Mouse (Mus musculus) T-helper 2 cell (primary cell): ENCODE measurements at regions not wholly inside any gene's neighbourhood (a gene's known extent, or its start where the extent isn't known, plus 50 kb on each side); places are given as distances from the start of the nearest gene placed in this dataset.

ENCODE experiments used
- in situ Hi-C: fragments of 300-600 bp; cut with MboI, MseI; formaldehyde crosslinking; loops from one replicate; pipeline ENCODE4 v1.15.1; 2025; ENCODE audit warnings: high pct_unique_total_duplicates

DNA sequence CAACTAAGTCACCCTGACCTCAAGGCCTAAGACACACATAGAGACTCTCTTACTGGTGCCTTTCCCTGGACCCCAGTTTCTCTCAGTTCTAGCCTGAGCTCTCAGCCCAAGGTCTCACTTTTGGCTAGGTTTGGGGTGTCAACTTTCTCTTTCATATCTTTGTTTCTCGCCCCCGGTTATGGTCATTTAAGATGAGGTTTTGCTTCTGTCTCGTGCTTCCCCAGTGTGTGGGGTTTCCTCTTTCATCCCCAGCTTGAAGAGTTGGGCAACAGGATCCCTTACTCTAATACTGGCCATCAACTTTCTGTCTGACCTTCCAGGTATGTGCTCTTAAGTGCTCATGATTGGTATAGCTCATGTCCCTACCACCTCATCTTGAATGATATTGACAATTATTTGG is 67.5 kb downstream of the Lmo4 start:
- in situ Hi-C loops: no loop called here

- in situ Hi-C loops: no loop called here
These were observed 68.6 kb downstream of the Lmo4 start for GRCm38 (mm10) chr3:144136432-144136831.

- in situ Hi-C loops: no loop called here
These were observed 69.4 kb downstream of the Lmo4 start for GRCm38 (mm10) chr3:144135646-144136045.

DNA sequence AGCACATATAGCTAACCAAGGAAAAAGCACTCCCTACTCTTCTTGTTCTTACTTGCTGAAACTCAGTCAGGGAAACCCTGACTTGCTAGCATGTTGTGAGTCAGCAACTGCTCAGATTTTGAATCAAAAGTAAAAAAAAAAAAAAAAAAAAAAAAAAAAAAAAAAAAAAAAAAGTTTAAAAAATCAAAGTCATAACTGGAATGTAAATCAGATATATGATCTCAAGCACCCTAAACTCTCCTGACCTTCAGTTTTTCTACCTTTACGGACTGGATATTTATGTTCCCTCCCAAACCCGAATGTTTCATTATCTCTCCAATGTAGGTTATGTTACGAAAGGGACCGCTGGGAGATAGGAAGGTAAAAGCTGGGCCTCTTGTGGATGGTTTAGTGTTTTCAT is 77.0 kb downstream of the Lmo4 start:
- in situ Hi-C loops: no loop called here

DNA sequence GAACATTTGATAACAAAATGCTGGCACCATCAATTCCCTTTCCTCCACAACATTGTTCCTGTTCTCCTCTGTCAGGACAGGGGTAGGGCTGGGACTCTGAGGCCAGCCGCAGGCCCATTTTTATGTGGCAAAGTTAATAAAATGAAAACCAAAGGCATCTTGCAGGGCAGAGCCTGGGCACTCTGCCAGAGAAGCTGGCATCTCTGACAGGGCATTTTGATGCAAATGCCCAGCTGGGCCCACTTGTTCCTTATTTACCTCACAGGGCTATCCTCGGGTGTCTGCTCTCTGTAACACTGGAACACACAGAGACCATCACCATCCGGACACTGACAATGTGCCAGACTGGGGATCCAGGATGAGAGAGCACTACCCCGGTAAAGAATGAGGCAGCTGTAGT is 80.7 kb downstream of the Lmo4 start:
- in situ Hi-C loops: no loop called here

DNA sequence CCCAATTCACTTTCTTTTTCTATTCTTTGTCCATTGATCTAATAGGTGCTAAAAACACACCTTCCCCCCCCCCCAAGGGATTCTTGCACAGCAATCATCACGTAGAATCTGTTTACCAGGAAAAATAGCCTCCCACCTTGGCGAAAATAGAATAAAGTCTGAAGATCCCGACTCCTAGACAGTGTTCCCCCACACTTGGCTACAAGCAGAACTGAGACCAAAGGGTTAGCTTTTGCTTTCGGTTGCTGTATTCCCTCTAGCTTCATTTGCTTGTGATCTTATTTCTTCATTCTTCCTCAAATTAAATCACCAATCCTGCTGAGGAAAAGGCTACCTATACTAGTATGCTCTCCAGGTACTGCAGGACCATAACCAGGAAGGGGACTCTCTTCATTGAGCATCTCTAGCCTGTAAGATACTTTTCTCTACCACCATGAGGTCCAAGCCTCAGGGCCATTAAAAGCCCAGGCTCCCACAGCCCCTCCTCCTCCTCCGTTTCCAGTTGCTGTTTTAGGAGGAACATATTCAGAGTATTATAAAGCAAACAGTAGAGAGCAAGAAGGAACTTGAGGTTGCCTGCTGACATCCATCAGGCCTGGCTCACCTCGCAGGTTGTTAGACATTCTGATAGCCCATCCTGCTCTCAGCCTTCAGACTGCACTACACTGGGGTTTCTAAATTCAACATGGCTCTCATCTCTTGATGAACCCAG is 81.5 kb downstream of the Lmo4 start:
- in situ Hi-C loops: no loop called here

DNA sequence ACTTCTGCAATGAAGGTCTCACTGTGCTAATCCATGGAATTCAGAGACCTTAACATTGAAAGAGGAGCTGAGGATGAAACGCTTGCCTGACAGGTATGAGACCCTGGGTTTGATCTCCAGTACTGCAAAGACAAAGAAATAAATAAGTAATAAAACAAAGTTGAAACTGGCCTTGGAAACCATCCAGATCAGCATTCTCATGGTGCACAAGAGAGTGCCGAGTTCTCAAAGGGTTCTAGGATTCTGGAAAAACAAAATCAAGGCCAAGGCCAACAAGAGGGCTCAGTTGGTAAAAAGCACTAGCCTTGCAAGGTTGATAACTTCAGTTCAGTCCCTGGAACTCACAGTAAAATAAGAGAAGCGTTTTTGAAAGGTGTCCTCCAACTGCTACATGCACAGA is 85.9 kb downstream of the Lmo4 start:
- in situ Hi-C loops: no loop called here

DNA sequence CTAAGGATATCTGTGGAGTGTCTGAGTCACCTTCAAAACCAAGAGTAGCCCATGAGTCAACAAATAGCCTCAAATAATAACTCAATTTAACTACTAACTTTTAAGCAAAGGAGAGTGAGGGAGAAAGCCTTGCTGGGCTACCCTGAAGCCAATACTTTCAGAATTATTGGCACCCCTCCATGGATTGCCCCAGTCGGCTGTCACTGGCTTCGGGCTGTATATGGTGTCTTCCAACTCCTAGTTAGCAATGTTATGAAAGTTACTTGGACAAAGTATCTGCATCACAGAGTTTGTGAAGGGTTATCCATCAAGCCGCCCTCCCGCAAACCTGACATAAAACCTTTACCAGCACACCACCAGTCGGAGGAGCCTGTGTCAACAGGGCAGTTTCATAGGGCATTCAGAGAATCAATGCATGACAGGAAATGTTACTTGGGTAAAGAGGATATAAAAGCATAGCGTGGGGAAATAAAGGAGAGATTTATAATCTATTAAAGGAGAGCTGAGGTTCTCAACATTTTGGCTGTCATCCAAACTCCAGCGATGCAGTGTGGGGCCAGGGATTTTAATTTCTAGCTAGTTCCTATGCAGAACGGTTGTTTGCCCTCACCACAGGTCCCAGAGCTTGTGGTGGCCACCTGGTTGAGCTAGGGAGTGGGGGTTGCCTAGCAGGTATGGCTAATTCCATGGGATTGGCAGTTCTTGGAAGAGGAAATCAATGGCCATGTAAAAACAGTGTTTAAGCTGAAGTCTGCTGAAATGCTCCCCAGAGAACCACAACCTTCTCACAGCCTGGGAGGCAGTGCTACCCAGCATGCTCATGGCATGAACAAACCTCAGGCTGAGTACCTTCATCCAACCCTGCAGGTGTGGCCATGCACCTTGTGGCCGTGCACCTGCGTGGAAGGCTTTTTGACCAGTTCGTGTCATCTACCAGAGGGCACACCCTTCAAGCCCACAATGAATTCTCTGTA is 91.1 kb downstream of the Lmo4 start:
- in situ Hi-C loops: no loop called here

- in situ Hi-C loops: no loop called here
These were observed 94.5 kb downstream of the Lmo4 start for GRCm38 (mm10) chr3:144110331-144111080.

GRCm38 (mm10) chr3:144109769-144110168 is 95.3 kb downstream of the Lmo4 start:
- in situ Hi-C loops: no loop called here

GRCm38 (mm10) chr3:144108310-144108709 is 96.7 kb downstream of the Lmo4 start:
- in situ Hi-C loops: no loop called here

DNA sequence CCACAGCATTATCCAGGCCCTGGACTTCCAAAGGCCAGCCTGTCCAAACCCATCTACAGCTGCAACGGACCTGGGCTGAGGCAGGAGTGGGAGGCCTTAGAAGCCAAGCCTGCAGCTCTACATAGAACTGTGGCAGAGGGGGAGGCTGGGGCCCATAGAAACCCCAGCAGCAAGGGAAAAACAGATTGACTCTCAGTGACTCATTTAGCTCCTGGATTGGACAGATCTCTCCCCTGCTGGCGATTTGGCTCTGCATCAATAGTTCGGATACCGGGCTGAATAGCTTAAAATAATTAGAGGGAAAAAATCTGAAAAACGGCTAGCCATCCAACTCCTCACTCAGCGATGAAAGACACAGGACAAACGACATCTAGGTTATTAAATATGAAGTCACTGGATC is 97.4 kb downstream of the Lmo4 start:
- in situ Hi-C loops: no loop called here

DNA sequence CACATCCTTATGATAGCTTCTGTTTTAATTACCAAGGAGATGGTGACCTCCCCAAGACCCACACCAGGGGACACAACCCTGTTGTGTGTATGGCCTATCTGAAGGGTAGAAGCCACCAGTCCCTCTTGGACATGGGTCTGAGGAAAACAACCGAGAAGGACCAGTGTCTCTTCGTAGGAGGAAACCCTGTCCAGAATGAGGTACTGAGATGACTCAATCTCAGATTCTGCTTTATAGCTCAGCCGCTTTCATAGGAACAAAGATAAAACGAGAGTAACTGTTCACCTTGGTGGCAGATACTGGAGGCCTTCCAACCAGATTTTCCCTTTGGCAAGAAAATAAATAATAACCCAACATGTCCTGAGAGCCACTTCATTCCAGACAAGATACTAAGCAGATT is 100.7 kb downstream of the Lmo4 start:
- in situ Hi-C loops: no loop called here

DNA sequence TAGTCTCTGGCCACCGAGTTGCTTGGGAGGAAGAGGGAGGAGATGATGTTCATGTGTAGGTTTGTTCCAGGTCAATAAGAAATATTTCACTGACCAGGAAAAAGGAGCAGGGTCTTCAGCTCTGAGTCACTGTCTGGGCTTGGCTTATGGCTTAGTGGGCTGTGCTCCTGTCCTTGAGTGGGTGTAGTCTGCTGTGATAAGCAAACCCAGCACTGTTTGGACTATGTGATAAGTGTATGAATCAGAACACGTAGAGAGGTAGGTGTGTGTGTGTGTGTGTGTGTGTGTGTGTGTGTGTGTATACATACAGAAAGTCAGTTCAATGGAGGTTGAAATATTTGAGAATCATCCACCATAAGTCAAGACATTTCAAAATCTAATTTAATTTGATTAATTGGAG is 105.6 kb downstream of the Lmo4 start:
- in situ Hi-C loops: no loop called here

DNA sequence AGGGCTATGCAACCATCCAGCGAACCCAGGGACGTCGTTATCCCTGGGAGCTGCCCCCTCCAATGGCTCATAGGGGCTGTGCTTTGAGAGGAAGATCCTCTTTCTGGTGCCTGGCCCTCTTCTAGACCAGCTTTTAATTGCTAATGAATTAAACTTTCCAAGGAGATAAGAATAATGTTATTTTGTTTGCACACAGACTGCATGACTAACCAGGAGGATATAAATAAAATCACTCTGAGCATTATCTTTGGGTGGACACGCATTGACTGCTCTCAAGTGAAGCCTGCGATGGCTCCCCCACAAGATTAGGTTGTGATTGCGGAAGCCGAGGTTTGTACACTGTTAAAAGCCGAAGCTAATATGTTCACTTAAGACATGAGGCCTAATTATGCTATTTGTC is 106.3 kb downstream of the Lmo4 start:
- in situ Hi-C loops: no loop called here

- in situ Hi-C loops: no loop called here
These were observed 113.8 kb downstream of the Lmo4 start for GRCm38 (mm10) chr3:144091231-144091630.

- in situ Hi-C loops: no loop called here
These were observed 115.2 kb downstream of the Lmo4 start for GRCm38 (mm10) chr3:144089790-144090256.

- in situ Hi-C loops: no loop called here
These were observed 116.6 kb downstream of the Lmo4 start for GRCm38 (mm10) chr3:144088261-144088884.

DNA sequence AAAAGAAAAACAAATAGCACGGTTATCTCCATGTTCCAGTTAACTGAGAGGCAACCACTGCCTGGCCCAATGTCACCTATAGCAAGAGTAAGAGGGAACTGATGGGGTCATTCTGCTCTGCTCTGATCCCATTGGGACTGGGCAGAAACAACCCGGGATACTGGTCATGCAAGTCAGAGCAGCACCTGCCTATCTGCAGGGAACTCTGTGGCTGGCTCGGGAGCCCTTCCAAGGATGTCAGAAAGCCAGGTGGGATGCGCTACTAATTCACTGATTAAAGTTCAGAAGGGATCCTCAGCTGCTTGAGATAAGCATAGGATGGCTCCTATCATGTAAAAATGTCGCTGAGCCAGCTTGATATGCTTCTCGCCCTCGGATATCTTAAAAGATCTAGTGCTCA is 117.2 kb downstream of the Lmo4 start:
- in situ Hi-C loops: no loop called here

- in situ Hi-C loops: no loop called here
These were observed 118.8 kb downstream of the Lmo4 start for GRCm38 (mm10) chr3:144086176-144086575.

DNA sequence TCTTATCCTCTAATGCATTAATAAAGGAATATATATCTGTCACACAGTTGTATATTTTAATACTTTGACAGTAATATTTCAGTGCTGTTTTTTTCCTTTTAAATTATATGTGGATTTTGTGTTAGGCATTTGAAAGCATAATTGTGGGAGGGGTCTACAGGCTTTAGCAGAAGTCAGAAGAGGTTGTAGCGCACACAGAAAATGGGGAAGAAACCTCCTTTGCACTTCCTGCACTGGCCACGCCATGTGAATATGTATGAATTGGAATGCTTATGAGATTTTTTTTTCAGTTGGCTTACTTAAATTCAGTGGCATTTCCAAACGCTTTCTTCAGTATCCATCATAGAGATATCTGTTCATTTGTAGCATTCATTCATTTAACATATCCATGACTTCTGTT is 125.1 kb downstream of the Lmo4 start:
- in situ Hi-C loops: no loop called here
